Mouse (Mus musculus): ENCODE results near the gene Asb12. TPM values are rescaled to one million over a fixed set of nuclear protein-coding genes. Genes with fewer than 3 reads are reported as not detected.

The Asb12 gene
- polyA plus RNA-seq, 1 experiment from 2014 or later, result not detected

Other genes with a start within 250 kb of the Asb12 start
- gene Amer1, start 113.1 kb downstream of the Asb12 start, polyA plus RNA-seq (2014; fragmentation: Nextera tagmentation; extraction: Ambion mirVana), result 5.5 and 6.1 TPM in 2 replicates
- not detected in 2 replicates for gene Pfn5, start 117 bp upstream of the Asb12 start, polyA plus RNA-seq (2014; fragmentation: Nextera tagmentation; extraction: Ambion mirVana)
- gene Zc4h2, start 100.5 kb upstream of the Asb12 start, polyA plus RNA-seq (2014; fragmentation: Nextera tagmentation; extraction: Ambion mirVana), result 11.0 and 11.7 TPM in 2 replicates
- gene Zc3h12b, start 153.7 kb upstream of the Asb12 start, polyA plus RNA-seq (2014; fragmentation: Nextera tagmentation; extraction: Ambion mirVana), result 1.0 and 1.4 TPM in 2 replicates

Data from liver, embryonic 11.5 days (tissue).